In the genomic region with DNA sequence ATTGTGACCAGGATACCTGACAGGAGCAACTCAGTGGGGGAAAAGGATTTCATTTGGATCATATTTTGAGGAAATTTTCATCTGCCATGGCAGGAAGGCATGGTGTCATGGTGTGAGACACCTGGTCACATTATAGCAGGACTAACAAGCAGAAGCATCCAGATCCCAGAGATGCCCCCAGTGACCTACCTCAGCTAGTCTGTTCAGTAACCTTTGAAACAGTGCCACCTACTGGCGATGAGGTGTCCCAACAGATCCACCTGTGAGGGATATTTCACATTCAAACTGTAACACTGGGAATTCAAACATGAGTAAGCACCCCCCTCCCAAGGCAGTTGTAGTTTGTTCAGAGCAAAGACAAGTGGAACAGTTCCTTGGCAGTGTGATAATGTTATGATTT, we compare ENCODE assay signal across 14 mouse cellular contexts.
DNase-seq lines count a peak whose midpoint lies in the region; ATAC-seq and TF ChIP-seq lines count a peak whose summit lies in the region.
"Had no signal": no experiment of that assay in that cellular context is flagged by ENCODE, and none has a peak within 500 bp of the region (broad histone marks: within the 10 kb centered on the region; RNA-seq: fewer than 3 reads in every experiment).

No protein-coding gene starts in this region.

- H3K9ac ChIP-seq in hindbrain, postnatal 0 days (replicated peaks; ENCODE audit: low read length) = no peak overlapping the region
- H3K9ac ChIP-seq in lung, postnatal 0 days (replicated peaks; ENCODE audit: low read depth) = no peak overlapping the region
- no peak overlapping the region for H3K9ac ChIP-seq in stomach, postnatal 0 days (ENCODE audit: low read length)
- H3K9ac ChIP-seq in forebrain, embryonic 12.5 days = no peak overlapping the region
- H3K9ac ChIP-seq: lung, embryonic 15.5 days had no signal

- no peak for TF ChIP-seq EP300 in lung, postnatal 0 days (IDR thresholded peaks at IDR 0.05)
- no peak for TF ChIP-seq EP300 in stomach, postnatal 0 days (optimal IDR thresholded peaks at IDR 0.05)

- H3K4me2 ChIP-seq in hindbrain, postnatal 0 days (ENCODE audit: low read depth, low read length) = no peak overlapping the region
- no peak overlapping the region for H3K4me2 ChIP-seq in lung, postnatal 0 days (replicated peaks; ENCODE audit: low read depth, low read length)
- no peak overlapping the region for H3K4me2 ChIP-seq in stomach, postnatal 0 days (replicated peaks; ENCODE audit: low read depth)
- no peak overlapping the region for H3K4me2 ChIP-seq in forebrain, embryonic 12.5 days
- H3K4me2 ChIP-seq: heart, embryonic 11.5 days; lung, embryonic 15.5 days had no signal

- no peak overlapping the region for H3K4me3 ChIP-seq in hindbrain, postnatal 0 days (ENCODE audit: low read length)
- H3K4me3 ChIP-seq in hindbrain, embryonic 10.5 days = no peak overlapping the region
- no peak overlapping the region for H3K4me3 ChIP-seq in lung, postnatal 0 days (ENCODE audit: low read depth, low read length)
- no peak overlapping the region for H3K4me3 ChIP-seq in stomach, postnatal 0 days (ENCODE audit: low read depth, low read length)
- no peak overlapping the region for H3K4me3 ChIP-seq in forebrain, embryonic 12.5 days (replicated peaks)
- H3K4me3 ChIP-seq: lung, embryonic 15.5 days; midbrain, embryonic 10.5 days had no signal

- H3K9me3 ChIP-seq in hindbrain, postnatal 0 days (ENCODE audit: low read length) = no peaks in the 10 kb centered on the region
- H3K9me3 ChIP-seq in hindbrain, embryonic 10.5 days = peaks cover 4% of the 10 kb centered on the region; the same call in 1 of the 2 replicates
- no peaks in the 10 kb centered on the region for H3K9me3 ChIP-seq in lung, postnatal 0 days (ENCODE audit: low read length)
- H3K9me3 ChIP-seq in stomach, postnatal 0 days (ENCODE audit: control insufficient read depth, low read length) = no peaks in the 10 kb centered on the region
- 0 out of 2 replicates have a peak, but pooled peaks cover 4% of the 10 kb centered on the region for H3K9me3 ChIP-seq in forebrain, embryonic 12.5 days
- H3K9me3 ChIP-seq: lung, embryonic 15.5 days had no signal

- H3K27ac ChIP-seq in hindbrain, postnatal 0 days = no peak overlapping the region
- H3K27ac ChIP-seq in hindbrain, embryonic 10.5 days = no peak overlapping the region
- no peak overlapping the region for H3K27ac ChIP-seq in lung, postnatal 0 days (ENCODE audit: low read length)
- H3K27ac ChIP-seq in stomach, postnatal 0 days (replicated peaks) = no peak overlapping the region
- H3K27ac ChIP-seq in forebrain, embryonic 12.5 days = no peak overlapping the region
- H3K27ac ChIP-seq: lung, embryonic 15.5 days; midbrain, embryonic 10.5 days had no signal

- peaks cover 17% of the 10 kb centered on the region for H3K36me3 ChIP-seq in hindbrain, postnatal 0 days (ENCODE audit: insufficient read depth, low read length)
- H3K36me3 ChIP-seq in hindbrain, embryonic 10.5 days = peaks cover 8% of the 10 kb centered on the region
- peaks cover 12% of the 10 kb centered on the region; the same call in 1 of the 2 replicates for H3K36me3 ChIP-seq in lung, postnatal 0 days (ENCODE audit: insufficient read depth, low read length)
- H3K36me3 ChIP-seq in stomach, postnatal 0 days (ENCODE audit: control insufficient read depth, insufficient read depth, low read length) = 0 out of 2 replicates have a peak, but pooled peaks cover 3% of the 10 kb centered on the region
- peaks cover 9% of the 10 kb centered on the region for H3K36me3 ChIP-seq in forebrain, embryonic 12.5 days (replicated peaks)
- H3K36me3 ChIP-seq: G1E had no signal

- H3K27me3 ChIP-seq in hindbrain, postnatal 0 days (ENCODE audit: insufficient read depth, low read length) = no peaks in the 10 kb centered on the region
- H3K27me3 ChIP-seq in hindbrain, embryonic 10.5 days (ENCODE audit: insufficient read depth, poor library complexity, severe bottlenecking) = no peaks in the 10 kb centered on the region
- H3K27me3 ChIP-seq in lung, postnatal 0 days (replicated peaks; ENCODE audit: insufficient read depth, low read length) = no peaks in the 10 kb centered on the region
- H3K27me3 ChIP-seq in stomach, postnatal 0 days (ENCODE audit: control insufficient read depth, insufficient read depth, low read length) = no peaks in the 10 kb centered on the region
- H3K27me3 ChIP-seq in forebrain, embryonic 12.5 days = no peaks in the 10 kb centered on the region
- H3K27me3 ChIP-seq: lung, embryonic 15.5 days had no signal

- TF ChIP-seq CTCF in hindbrain, postnatal 0 days (IDR thresholded peaks at IDR 0.05; ENCODE audit: low read depth) = peak; percentile 56
- TF ChIP-seq CTCF in lung, postnatal 0 days (IDR thresholded peaks at IDR 0.05) = peak; percentile 45
- TF ChIP-seq CTCF in stomach, postnatal 0 days (IDR thresholded peaks at IDR 0.05; ENCODE audit: low read depth) = peak; percentile 55

- WGBS in hindbrain, postnatal 0 days = 75% methylated on average over 1 of the region's 1 CpGs
- 59% methylated on average over 1 of the region's 1 CpGs for WGBS in hindbrain, embryonic 10.5 days
- 74% methylated on average over 1 of the region's 1 CpGs for WGBS in lung, postnatal 0 days
- WGBS in stomach, postnatal 0 days = 65% methylated on average over 1 of the region's 1 CpGs
- 54% methylated on average over 1 of the region's 1 CpGs for WGBS in forebrain, embryonic 12.5 days

- peak; percentile 57 for DNase-seq in hindbrain, postnatal 0 days (ENCODE audit: low spot score)
- DNase-seq in hindbrain, embryonic 10.5 days (ENCODE audit: low spot score) = no peak
- DNase-seq in lung, postnatal 0 days (ENCODE audit: low spot score) = no peak
- no peak for DNase-seq in lung, adult 18-20 months
- DNase-seq in R1 (ENCODE audit: low read depth, low spot score) = peak; percentile 61
- no peak for DNase-seq in stomach, postnatal 0 days (ENCODE audit: low spot score)
- DNase-seq: kidney, adult 8-10 months; right cerebral cortex, postnatal 25 days; thymus, postnatal 4 days had no signal

- H3K4me1 ChIP-seq in hindbrain, postnatal 0 days (ENCODE audit: insufficient read depth, low read length) = no peaks in the 10 kb centered on the region
- H3K4me1 ChIP-seq in hindbrain, embryonic 10.5 days (replicated peaks) = no peaks in the 10 kb centered on the region
- no peaks in the 10 kb centered on the region for H3K4me1 ChIP-seq in lung, postnatal 0 days (ENCODE audit: insufficient read depth, low read depth, low read length)
- H3K4me1 ChIP-seq in stomach, postnatal 0 days (replicated peaks; ENCODE audit: control insufficient read depth, insufficient read depth) = no peaks in the 10 kb centered on the region
- H3K4me1 ChIP-seq in forebrain, embryonic 12.5 days = no peaks in the 10 kb centered on the region
- H3K4me1 ChIP-seq: lung, embryonic 15.5 days; midbrain, embryonic 10.5 days had no signal

- no peak for ATAC-seq in hindbrain, postnatal 0 days
- ATAC-seq in lung, postnatal 0 days = no peak
- no peak for ATAC-seq in stomach, postnatal 0 days (ENCODE audit: low FRiP score, low TSS enrichment)
- no peak for ATAC-seq in forebrain, embryonic 12.5 days (ENCODE audit: low FRiP score)

Comparison
In these comparisons a context has a peak if more than half of its experiments do, and no peak if none do; other contexts are left out.
1. DNase-seq: peak in hindbrain, postnatal 0 days (single experiment) and R1 (single experiment); none in hindbrain, embryonic 10.5 days (single experiment), lung, postnatal 0 days (single experiment), lung, adult 18-20 months (0 of 2) and stomach, postnatal 0 days (single experiment).
2. Peak in every context shown above with its lines, with median percentiles within 50 percentile points of each other: CTCF ChIP-seq.